Mouse (Mus musculus) embryonic facial prominence, embryonic 11.5 days (tissue): ENCODE data around the gene Wasf1. TPM values are rescaled to one million over a fixed set of nuclear protein-coding genes. Genes with fewer than 3 reads are reported as not detected.

Source experiments
- ATAC-seq: fragments of 200-750 bp; cut with Nextera tagmentation; replicated peaks from 2 replicates; pipeline ENCODE4 v1.8.0; 2017; ENCODE audit warnings: low read depth; ENCODE audit not compliant: insufficient number of reproducible peaks, low FRiP score, low TSS enrichment
- DNase-seq: peaks from one replicate; pipeline ENCODE4 v3.0.0-alpha.2; 2015; ENCODE audit warnings: low spot score
- H3K27ac ChIP-seq: fragments of 300-500 bp; sonication (generic); replicated peaks from 2 replicates; pipeline ENCODE4 v1.5.1; 2014; ENCODE audit warnings: mild to moderate bottlenecking, low read depth, low read length, control low read depth
- H3K27me3 ChIP-seq: fragments of 300-500 bp; sonication (generic); 2 replicates; pipeline ENCODE4 v1.6.1; 2014; ENCODE audit warnings: mild to moderate bottlenecking, low read length, moderate library complexity, mixed read lengths; ENCODE audit not compliant: control insufficient read depth, insufficient read depth
- H3K36me3 ChIP-seq: fragments of 300-500 bp; sonication (generic); replicated peaks from 2 replicates; pipeline ENCODE4 v1.6.1; 2014; ENCODE audit warnings: low read depth, mild to moderate bottlenecking, low read length, moderate library complexity, mixed read lengths; ENCODE audit not compliant: control insufficient read depth, insufficient read depth
- H3K4me1 ChIP-seq: fragments of 300-500 bp; sonication (generic); 2 replicates; pipeline ENCODE4 v1.6.1; 2014; ENCODE audit warnings: low read length, mixed read lengths; ENCODE audit not compliant: control insufficient read depth, insufficient read depth
- H3K4me2 ChIP-seq: fragments of 300-500 bp; sonication (generic); 2 replicates; pipeline ENCODE4 v1.6.1; 2014; ENCODE audit warnings: low read depth, mild to moderate bottlenecking, control low read depth, low read length, moderate library complexity
- H3K4me3 ChIP-seq: fragments of 300-500 bp; sonication (generic); 2 replicates; pipeline ENCODE4 v1.5.1; 2014; ENCODE audit warnings: low read depth, low read length, control low read depth
- H3K9ac ChIP-seq: fragments of 300-500 bp; sonication (generic); replicated peaks from 2 replicates; pipeline ENCODE4 v1.6.1; 2014; ENCODE audit warnings: mild to moderate bottlenecking, control low read depth, low read length
- H3K9me3 ChIP-seq: fragments of 300-500 bp; sonication (generic); replicated peaks from 2 replicates; pipeline ENCODE4 v1.6.1; 2016; ENCODE audit warnings: mild to moderate bottlenecking, low read length, inconsistent platforms, mixed read lengths; ENCODE audit not compliant: control insufficient read depth
- WGBS: fragments of 180-500 bp; shearing (Covaris S2); extraction: QIAGEN DNeasy Blood & Tissue Kit; methylation state at CpG from one replicate; pipeline ENCODE4 v1.1.7; 2014; 5-methylcytosine and 5-hydroxymethylcytosine counted together
- polyA plus RNA-seq: library from polyadenylated mRNA; unstranded; fragments of >200 nt; fragmentation: Nextera tagmentation; extraction: Ambion mirVana; gene quantifications from 2 replicates; pipeline ENCODE4 v1.2.1, GENCODE M21; 2014

Wasf1 gene
- polyA plus RNA-seq, 1 experiment from 2014 or later: 29.7 TPM

GRCm38 (mm10) chr10:40896656-40897055 lies 13.4 kb downstream of the Wasf1 start:
- H3K27me3 ChIP-seq: no peaks in the 10 kb centered on the region
- H3K9ac ChIP-seq: no peak overlapping the region
- 67% methylated on average over 5 of the region's 5 CpGs for WGBS
- H3K36me3 ChIP-seq: no peaks in the 10 kb centered on the region
- no peak overlapping the region for H3K27ac ChIP-seq
- no peak for ATAC-seq
- H3K4me2 ChIP-seq: no peak overlapping the region
- no peak for DNase-seq
- no peak overlapping the region for H3K4me3 ChIP-seq
- H3K9me3 ChIP-seq: no peaks in the 10 kb centered on the region
- no peaks in the 10 kb centered on the region for H3K4me1 ChIP-seq

DNA sequence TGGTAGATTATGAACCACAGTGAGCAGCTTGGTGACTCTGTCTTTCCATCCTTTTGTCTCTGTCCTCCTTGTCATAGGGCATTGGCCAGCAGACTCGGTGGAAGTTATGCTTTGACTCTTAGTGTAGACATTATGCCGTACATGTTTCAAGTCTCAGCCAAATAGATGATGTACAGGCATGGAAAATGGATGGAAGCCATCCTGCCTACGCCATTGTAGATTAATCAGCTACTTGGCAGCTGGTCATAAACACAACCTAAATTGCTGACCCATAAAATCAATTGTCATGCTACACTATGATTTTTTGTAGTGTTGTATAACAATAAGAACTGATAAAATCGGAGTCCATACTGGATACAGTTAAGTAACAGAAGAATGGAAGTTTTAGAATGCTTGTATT lies 18.5 kb downstream of the Wasf1 start:
- no peak overlapping the region for H3K4me3 ChIP-seq
- 87% methylated on average over 4 of the region's 4 CpGs for WGBS
- H3K27me3 ChIP-seq: no peaks in the 10 kb centered on the region
- no peak overlapping the region for H3K9ac ChIP-seq
- no peak overlapping the region for H3K27ac ChIP-seq
- H3K4me2 ChIP-seq: no peak overlapping the region
- H3K4me1 ChIP-seq: no peaks in the 10 kb centered on the region
- DNase-seq: no peak
- no peaks in the 10 kb centered on the region for H3K9me3 ChIP-seq
- no peak for ATAC-seq
- H3K36me3 ChIP-seq: no peaks in the 10 kb centered on the region

DNA sequence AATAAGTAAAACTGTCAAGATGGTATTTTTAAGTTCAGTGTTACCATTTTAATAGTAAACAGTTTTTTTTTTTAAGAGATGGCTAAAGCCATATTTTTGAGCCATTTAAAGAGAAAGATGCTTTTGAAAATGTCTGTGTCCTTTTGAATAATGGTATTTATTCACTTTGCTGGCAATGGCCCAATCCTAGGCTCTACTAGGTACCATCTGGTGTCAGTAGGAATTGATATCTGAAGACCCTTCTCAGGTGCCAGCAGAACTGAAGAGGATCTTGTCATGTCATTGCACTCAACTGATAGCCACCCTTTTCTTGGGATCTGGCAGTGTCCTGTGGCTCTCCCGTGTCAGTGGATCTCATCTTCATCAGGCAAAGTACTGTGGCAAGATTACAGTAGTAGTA lies 22.9 kb downstream of the Wasf1 start:
- Histone ChIP-seq H3K27ac (no peak overlapping the region), H3K4me1 (no peaks in the 10 kb centered on the region), H3K27me3 (no peaks in the 10 kb centered on the region), H3K9ac (no peak overlapping the region), H3K9me3 (no peaks in the 10 kb centered on the region), H3K4me3 (no peak overlapping the region), H3K4me2 (no peak overlapping the region), H3K36me3 (no peaks in the 10 kb centered on the region)
- WGBS: 80% methylated on average over 1 of the region's 1 CpGs
- ATAC-seq (no peak), DNase-seq (no peak)

DNA sequence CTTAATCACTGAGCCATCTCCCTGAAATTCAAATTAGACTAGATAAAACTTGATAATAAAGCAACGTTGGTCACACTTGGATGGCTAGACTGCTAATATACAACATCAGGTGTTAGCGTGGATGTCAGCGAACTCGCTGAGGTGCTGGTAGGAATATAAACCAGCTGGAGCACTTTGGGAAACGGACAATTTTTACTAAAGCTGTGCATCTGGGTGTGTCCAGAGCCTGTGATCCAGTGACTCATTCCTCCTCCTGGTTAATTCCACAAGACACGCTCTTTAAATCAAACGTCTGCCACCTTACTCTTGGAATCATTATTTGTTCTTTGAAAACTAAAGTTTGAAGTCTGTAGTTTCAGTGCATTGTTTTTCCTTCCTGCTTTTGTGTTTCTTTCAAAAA lies 23.5 kb downstream of the Wasf1 start:
- H3K4me2 ChIP-seq: no peak overlapping the region
- no peak overlapping the region for H3K9ac ChIP-seq
- 90% methylated on average over 7 of the region's 7 CpGs for WGBS
- no peak overlapping the region for H3K27ac ChIP-seq
- no peaks in the 10 kb centered on the region for H3K36me3 ChIP-seq
- H3K9me3 ChIP-seq: no peaks in the 10 kb centered on the region
- DNase-seq (no peak), ATAC-seq (no peak)
- no peaks in the 10 kb centered on the region for H3K27me3 ChIP-seq
- no peaks in the 10 kb centered on the region for H3K4me1 ChIP-seq
- no peak overlapping the region for H3K4me3 ChIP-seq

GRCm38 (mm10) chr10:40908580-40908979 lies 25.3 kb downstream of the Wasf1 start:
- Histone ChIP-seq H3K9me3 (no peaks in the 10 kb centered on the region), H3K9ac (no peak overlapping the region), H3K4me2 (no peak overlapping the region), H3K36me3 (no peaks in the 10 kb centered on the region), H3K4me3 (no peak overlapping the region), H3K4me1 (no peaks in the 10 kb centered on the region), H3K27me3 (no peaks in the 10 kb centered on the region), H3K27ac (no peak overlapping the region)
- WGBS: 44% methylated on average over 2 of the region's 2 CpGs
- DNase-seq: no peak
- ATAC-seq: no peak

GRCm38 (mm10) chr10:40910811-40911210 lies 27.5 kb downstream of the Wasf1 start:
- DNase-seq (no peak), ATAC-seq (no peak)
- Histone ChIP-seq H3K4me1 (no peaks in the 10 kb centered on the region), H3K27me3 (no peaks in the 10 kb centered on the region), H3K36me3 (no peaks in the 10 kb centered on the region), H3K4me2 (no peak overlapping the region), H3K4me3 (no peak overlapping the region), H3K9me3 (no peaks in the 10 kb centered on the region), H3K9ac (no peak overlapping the region), H3K27ac (no peak overlapping the region)
- 70% methylated on average over 2 of the region's 2 CpGs for WGBS

- no peak overlapping the region for H3K4me3 ChIP-seq
- ATAC-seq: no peak
- no peak overlapping the region for H3K27ac ChIP-seq
- no peaks in the 10 kb centered on the region for H3K27me3 ChIP-seq
- no peaks in the 10 kb centered on the region for H3K9me3 ChIP-seq
- 93% methylated on average over 2 of the region's 2 CpGs for WGBS
- H3K36me3 ChIP-seq: no peaks in the 10 kb centered on the region
- no peak overlapping the region for H3K9ac ChIP-seq
- no peak overlapping the region for H3K4me2 ChIP-seq
- no peaks in the 10 kb centered on the region for H3K4me1 ChIP-seq
- DNase-seq: no peak
Observed at GRCm38 (mm10) chr10:40915240-40915639, 32.0 kb downstream of the Wasf1 start.

- Histone ChIP-seq H3K4me1 (no peaks in the 10 kb centered on the region), H3K9ac (no peak overlapping the region), H3K9me3 (no peaks in the 10 kb centered on the region), H3K36me3 (no peaks in the 10 kb centered on the region), H3K4me3 (no peak overlapping the region), H3K4me2 (no peak overlapping the region), H3K27me3 (no peaks in the 10 kb centered on the region), H3K27ac (no peak overlapping the region)
- 88% methylated on average over 8 of the region's 8 CpGs for WGBS
- DNase-seq (no peak), ATAC-seq (no peak)
Observed at GRCm38 (mm10) chr10:40918669-40919440, 35.6 kb downstream of the Wasf1 start.
